Mouse (Mus musculus): ENCODE results near the gene Dpp9. TPM values are rescaled to one million over a fixed set of nuclear protein-coding genes. Genes with fewer than 3 reads are reported as not detected.
"Not testable (repeated sequence)": the region's sequence is repeated elsewhere in the genome, so short reads cannot be mapped to it uniquely, and the experiment has no call there.

Dpp9 gene
- total RNA-seq (2021): 10 to 100 TPM; 43.8 to 44.8 TPM

DNA sequence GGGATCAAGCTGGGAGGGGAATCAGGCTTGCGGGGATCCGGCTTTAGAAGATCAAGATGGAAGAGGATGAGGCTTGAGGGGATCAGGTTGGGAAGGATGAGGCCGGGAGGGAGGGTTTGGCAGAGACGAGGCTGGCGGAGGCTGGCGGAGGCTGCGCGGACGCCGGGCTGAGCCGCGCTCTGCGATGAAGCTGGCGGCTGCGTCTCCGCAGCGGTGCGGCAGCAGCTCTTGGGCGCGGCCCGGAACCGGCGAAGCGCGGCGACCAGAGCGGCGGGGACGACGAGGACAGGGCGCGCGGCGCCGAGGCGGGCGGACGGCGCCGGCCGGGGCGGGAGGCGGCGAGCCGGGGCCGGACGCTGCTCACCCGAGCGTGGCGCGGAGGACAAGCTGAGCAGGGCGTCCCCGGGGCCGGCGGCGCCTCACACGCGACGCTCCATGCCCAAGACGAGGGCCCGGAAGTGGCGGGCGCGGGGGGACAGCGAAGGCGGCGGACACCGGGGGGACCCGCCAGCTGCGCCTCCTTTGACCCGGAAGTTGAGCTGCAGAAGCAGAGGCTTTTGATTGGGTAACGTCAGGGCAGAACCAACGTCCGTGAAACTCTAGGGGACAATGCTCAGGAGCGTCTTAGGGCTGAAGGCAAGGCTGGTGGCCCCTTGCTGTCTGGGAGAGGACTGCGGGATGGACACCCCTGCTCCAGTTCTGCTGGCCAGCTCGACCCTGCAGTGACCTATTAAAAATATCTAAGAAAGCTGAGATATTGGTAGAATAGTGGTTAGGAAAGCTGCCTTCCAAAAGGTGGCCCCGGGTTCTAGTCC is at the start of gene Dpp9:
Dpp9 (minus strand) TSS at position 529 of the 815 bp plus-strand sequence.
- intact Hi-C loops (cut with DNase I): loop anchor here (5.0 kb wide), 1 partner anchor 34 kb away; no protein-coding TSS in a partner anchor
- DNase-seq (ENCODE audit: extremely low spot score in 1 of 2, low spot score in 2 of 2): peak; percentile 94

DNA sequence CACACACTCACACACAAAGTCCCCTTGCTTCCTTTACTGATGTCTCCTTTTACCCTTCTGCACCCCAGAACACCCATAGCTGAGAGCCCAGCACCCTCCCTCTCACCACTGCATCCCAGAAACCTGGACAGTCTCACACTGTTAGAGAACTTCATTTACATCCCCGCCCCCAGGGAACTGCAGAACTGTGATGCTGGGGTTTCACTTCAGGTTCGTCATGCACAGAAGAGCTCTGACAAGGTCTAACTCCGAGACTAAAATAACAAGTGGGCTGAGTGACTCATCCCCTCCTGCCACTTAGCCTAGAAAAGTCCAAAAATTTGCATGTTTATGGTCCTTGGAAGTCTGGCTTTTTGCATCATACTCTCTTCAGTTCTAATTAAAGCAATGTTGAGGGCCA is 47.6 kb upstream of the Dpp9 start:
- intact Hi-C loops (cut with DNase I): no loop called here
- DNase-seq (ENCODE audit: extremely low spot score in 1 of 2, low spot score in 2 of 2): peak in 1 of 2 experiments; percentile 56

DNA sequence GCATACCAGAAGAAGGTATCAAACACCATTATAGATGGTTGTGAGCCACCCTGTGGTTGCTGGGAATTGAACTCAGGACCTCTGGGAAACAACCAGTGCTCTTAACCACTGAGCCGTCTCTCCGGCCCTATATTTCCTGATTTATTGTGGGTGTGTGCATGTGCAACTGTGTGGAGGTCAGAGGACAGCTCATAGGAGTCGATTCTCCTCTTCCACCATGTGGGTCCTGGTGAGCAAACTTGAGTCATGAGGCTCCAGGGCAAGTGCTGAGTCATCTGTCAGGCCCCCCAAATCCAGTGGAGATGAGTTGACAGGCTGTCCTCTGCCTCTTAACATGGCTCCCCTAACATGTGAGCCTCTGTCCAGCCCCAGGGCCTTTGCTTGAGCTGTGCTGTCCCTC is 47.2 kb upstream of the Dpp9 start:
- no peak for DNase-seq (ENCODE audit: extremely low spot score in 1 of 2, low spot score in 2 of 2)
- intact Hi-C loops (cut with DNase I): no loop called here

DNA sequence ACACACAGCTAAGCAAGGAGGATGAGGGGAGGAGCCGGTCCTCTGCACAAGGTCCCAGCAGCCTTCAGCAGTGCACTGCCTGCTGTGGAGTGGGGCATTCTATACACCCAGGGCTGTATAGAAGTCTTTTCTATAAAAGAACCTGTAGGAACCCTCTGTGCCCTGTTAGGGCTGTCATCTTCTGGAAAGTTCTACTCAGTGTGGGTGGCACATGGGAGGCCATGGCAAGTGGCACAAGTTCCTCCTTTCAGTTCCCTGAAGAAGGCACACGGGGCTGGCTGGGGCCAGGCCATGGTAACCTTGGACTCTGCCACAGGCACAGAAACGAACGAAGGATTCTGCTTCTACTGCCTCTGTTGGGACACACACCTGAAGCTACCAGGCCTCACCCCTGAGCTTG is 46.3 kb upstream of the Dpp9 start:
- no peak for DNase-seq (ENCODE audit: extremely low spot score in 1 of 2, low spot score in 2 of 2)
- intact Hi-C loops (cut with DNase I): no loop called here

DNA sequence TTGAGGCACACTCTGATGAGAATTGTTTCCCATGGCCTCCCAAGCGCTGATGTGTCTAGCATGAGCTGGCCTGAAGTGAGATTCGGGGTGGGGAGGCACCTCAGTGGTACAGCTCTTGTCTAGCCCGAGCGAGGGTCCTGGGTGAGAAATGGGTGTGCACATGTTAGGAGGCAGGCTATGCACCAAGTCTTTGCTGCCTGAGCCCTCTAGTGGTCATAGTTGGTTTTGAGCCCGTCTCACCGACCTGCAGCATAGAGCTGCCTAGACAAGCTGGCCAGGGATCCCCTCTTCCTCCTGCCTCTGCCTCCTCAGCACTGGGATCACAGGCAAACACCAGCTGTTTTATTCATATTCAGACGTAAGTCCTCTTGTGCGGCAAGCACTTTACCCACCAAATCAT is 45.3 kb upstream of the Dpp9 start:
- peak; percentile 74 to 84 for DNase-seq (ENCODE audit: extremely low spot score in 1 of 2, low spot score in 2 of 2)
- intact Hi-C loops (cut with DNase I): no loop called here

DNA sequence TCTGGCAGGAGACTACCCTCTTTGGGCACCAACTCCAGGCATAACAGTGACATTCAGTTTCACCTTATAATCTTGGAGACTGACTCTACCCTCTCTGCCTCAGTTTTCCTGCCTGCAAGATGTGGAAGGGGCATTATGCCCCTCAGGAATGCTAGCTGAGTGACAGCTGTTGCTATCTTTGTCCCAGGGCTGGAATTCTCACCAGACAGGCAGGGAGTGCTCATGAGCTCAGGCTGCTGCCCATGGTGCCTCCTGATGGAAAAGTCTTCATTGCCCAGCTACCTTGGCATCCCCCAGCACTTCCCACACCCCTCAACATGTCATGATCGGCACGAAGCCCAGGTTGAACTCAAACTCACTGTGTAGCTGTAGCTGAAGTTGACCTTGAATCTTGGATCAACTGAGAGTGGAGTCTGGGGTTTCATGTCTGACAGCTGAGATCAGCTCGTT is 44.0 kb upstream of the Dpp9 start:
- intact Hi-C loops (cut with DNase I): no loop called here

DNA sequence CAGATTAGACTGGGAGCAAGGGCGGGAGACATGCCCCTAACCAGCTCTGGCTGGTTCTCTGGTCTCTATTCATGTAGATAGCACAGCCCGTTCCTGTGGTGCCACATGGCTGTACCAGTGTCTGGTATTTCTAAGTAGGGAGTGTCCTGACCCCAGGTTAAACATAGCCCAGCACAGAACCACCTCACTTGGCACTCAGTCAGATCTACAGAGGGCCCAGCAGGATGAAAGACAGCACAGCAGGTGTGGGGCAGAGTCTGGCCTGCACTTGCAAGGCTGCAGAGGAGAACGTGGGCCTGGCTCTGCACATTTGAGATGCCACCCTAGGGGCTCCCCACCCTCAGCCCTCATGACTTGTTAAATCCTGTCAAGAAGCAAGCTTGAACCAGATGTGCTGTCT is 42.5 kb upstream of the Dpp9 start:
- intact Hi-C loops (cut with DNase I): no loop called here
- DNase-seq (ENCODE audit: extremely low spot score in 1 of 2, low spot score in 2 of 2): no peak

More for the DNA sequence above, 44.0 kb upstream of the Dpp9 start:
- no peak for DNase-seq (ENCODE audit: extremely low spot score in 1 of 2, low spot score in 2 of 2)

DNA sequence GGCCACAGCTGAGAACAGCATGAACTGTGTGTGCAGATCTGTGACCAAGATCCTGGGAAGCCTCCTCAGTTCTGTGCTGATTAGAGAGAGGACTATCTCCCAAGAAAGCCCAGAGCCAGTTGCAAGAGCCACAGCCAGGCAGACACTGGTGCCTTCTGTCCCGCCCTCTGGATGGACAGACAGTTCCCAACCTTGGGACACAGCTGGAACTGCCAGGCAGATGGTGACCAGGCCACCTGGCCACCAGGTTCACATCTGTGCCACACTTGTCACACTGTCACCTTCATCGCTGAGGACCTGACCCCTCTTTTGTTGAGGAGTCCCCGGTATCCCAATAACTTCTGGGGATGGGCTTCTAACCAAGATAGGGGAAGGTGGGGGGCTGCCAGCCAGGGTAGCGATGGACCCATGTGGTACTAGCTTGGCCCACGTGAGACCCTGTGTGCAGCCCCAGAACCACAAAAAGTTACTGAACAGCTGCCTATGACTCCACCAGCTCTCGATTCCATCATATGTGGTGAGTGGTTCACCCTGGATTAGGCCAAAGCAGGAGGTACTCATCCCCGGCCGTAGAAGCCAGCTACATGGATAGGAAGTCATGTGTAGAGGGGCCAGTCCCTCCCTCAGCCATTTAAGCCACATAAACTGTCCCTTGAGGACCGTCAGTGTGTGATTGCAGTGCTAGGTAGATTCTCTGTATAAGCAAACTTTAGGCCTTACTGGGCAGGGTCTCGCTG is 40.8 kb upstream of the Dpp9 start:
- no peak for DNase-seq (ENCODE audit: extremely low spot score in 1 of 2, low spot score in 2 of 2)
- intact Hi-C loops (cut with DNase I): no loop called here

DNA sequence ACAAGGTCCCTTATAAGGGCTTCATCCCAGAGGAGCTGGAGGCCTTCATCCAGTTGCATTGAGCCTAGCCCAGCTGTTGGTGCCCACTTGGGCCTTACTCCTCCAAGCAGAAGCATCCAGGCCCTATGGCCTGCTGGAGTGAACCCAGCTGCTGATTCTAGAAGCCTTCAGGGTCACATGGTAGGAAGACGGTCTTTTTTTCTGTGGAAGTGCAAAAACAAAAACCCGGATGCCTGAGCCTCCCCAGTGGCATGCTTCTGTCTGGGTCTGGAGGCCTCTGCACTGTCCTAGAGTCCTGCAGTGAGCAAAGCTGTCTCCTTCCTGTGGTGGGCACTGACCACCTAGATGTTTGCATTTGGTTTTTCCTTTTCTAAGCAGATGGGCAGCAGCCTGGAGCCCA is 40.1 kb upstream of the Dpp9 start:
- DNase-seq (ENCODE audit: extremely low spot score in 1 of 2, low spot score in 2 of 2); intact Hi-C loops (cut with DNase I): not testable (repeated sequence)

DNA sequence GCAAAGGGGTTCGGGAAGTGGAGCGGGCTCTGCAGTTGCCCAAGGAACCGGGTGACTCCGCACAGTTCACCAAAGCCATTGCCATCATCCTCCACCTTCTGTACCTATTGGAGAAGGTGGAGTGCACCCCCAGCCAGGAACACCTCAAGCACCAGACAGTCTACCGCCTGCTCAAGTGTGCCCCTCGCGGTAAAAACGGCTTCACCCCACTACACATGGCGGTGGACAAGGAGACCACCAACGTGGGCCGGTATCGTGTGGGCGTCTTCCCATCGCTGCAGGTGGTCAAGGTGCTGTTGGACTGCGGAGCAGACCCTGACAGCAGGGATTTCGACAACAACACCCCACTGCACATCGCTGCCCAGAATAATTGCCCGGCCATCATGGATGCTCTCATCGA is 39.6 kb upstream of the Dpp9 start:
- DNase-seq (ENCODE audit: extremely low spot score in 1 of 2, low spot score in 2 of 2); intact Hi-C loops (cut with DNase I): not testable (repeated sequence)

DNA sequence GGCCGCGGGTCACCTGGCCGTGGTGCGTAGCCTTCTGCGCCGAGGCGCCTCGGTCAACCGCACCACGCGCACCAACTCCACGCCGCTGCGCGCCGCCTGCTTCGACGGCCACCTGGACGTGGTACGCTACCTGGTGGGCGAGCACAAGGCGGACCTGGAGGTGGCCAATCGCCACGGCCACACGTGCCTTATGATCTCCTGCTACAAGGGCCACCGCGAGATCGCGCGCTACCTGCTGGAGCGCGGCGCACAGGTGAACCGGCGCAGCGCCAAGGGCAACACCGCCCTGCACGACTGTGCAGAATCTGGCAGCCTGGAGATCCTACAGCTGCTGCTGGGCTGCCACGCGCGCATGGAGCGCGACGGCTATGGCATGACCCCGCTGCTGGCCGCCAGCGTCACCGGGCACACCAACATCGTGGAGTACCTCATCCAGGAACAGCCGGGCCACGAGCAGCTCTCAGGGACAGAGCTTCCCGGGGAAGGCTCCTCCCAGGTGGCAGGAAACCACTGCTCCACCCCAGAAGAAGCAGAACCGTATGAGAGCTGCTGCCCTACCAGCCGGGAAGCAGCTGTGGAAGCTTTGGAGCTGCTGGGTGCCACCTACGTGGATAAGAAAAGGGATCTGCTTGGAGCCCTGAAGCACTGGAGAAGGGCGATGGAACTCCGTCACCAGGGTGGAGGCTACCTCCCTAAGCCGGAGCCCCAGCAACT is 38.6 kb upstream of the Dpp9 start:
- DNase-seq (ENCODE audit: extremely low spot score in 1 of 2, low spot score in 2 of 2): peak in 1 of 2 experiments; percentile 55
- intact Hi-C loops (cut with DNase I): no loop called here

DNA sequence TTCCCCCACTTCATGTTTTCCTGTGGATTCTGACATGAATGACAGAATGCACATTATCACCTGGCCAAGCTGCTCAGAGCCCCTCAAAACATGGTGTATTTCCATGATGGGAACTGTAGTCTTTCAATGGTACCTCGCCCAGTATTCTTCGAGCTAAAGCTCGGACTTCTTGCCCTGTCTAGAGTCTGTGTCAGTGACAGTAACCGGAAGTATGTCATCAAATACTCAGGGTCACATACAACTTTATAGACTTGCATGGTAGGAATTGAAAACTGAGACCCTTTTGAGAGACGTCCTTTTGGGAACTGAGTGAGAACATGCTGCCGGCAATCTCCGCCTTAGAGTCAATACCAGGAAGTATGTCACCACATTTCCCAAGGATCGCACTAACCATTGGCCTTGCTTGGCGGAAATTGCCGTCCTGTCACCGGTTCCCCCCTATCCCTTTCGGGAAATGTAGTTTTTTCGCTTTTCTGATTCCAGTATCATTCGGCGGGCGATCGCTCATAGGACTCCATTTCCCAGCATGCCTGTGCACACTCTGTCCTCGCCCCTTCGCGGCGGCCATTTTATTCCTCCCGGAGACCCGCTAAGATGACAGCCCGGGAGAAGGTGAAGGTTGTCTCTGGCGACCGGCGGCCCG is 37.7 kb upstream of the Dpp9 start, which contains the start of gene Fem1a:
Fem1a (plus strand) TSS at position 572 of the 643 bp plus-strand sequence.
- DNase-seq (ENCODE audit: extremely low spot score in 1 of 2, low spot score in 2 of 2): peak; percentile 95 to 98
- intact Hi-C loops (cut with DNase I): no loop called here

DNA sequence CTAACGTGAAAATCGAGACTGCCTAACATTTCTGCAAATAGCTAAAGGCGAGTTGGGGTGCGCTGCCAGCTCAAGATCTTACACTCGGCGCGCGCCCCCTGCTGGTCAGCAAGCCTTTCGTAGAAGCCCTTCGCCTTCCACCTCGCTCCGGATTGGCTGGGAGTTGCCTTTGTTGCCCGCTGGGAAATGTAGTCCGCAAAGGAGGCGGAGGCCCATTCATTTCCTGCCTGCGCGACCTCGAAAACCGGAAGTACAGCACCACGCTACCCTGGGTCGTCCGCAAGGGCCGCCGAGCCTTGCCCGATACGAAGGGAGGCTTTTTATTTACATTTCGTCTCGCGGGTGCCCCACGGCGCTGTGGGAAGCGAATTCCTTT is 37.1 kb upstream of the Dpp9 start:
- DNase-seq (ENCODE audit: extremely low spot score in 1 of 2, low spot score in 2 of 2): peak; percentile 99
- intact Hi-C loops (cut with DNase I): no loop called here

DNA sequence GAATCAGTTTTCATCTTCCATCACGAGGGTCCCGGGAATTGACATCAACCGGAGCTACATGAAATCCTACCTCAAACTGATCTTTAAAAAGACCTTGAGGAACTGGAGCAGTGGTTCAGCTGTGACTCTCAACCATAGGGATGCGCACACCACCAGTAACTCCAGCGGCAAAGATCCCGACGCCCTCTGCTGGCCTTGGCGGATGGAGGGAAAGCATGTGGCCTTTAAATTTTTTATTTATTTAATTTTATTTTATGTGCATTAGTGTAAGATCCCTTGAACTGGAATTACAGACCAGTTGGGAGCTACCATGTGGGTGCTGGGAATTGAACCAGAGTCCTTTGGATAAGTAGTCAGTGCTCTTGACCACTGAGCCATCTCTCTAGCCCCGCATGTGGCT is 36.7 kb upstream of the Dpp9 start:
- DNase-seq (ENCODE audit: extremely low spot score in 1 of 2, low spot score in 2 of 2): peak; percentile 62 to 74
- intact Hi-C loops (cut with DNase I): no loop called here

DNA sequence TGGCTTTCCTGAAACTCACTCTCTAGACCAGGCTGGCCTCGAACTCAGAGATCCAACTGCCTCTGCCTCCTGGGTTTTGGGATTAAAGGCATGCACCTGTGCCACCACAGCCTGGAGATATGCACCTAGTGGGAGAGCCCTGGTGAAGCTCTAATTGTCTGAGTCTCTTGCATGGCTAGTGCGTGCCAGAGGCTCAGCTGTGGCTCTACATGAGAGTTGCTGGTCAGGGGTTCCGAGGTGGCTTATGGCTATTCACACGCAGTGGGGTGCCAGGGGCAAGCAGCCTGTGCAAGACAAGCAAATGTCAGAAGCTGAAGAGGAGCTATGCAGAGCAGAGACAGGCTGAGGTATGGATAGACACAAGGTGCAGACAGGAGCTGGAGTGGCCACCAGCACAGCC is 36.0 kb upstream of the Dpp9 start:
- DNase-seq (ENCODE audit: extremely low spot score in 1 of 2, low spot score in 2 of 2): no peak
- intact Hi-C loops (cut with DNase I): loop anchor here (5.0 kb wide), 2 partner anchors 37 to 122 kb away; partner anchors contain the start of gene Dpp9

DNA sequence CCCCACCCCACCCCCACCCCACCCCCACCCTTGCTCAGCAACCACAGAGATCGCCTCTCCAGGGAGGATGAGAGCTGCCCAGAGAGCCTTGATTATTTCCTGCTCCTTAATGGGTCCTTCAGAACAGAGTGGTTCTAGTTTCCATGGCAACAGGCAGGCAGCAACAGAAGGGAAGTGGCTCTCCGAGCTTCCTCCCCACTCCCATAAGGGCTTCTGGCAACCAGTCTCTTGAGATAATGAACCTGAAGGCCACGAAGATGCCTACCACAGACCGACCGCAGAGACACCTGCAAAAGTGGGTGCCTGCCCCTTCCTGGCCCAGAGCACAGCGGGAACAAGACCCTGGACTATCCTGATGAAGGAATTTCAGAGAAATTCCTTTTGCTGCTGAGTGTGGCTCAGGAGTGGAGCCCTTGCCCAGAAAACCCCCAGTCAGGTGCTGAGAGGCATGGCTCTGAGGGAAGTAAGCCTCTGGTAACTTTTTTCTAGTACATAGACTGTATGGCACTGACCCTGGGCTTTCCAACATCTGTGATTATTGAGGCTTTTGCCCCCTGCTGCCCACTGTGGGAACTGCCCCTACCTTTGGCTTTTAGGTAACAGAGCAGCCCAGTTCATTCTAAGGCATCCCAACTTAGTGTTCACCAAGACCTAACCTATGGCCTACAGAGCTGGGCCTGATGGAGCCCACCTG is 32.6 kb upstream of the Dpp9 start:
- intact Hi-C loops (cut with DNase I): loop anchor here (5.0 kb wide), 2 partner anchors 34 to 119 kb away; partner anchors contain the start of gene Dpp9
- DNase-seq (ENCODE audit: extremely low spot score in 1 of 2, low spot score in 2 of 2): peak; percentile 70 to 78

DNA sequence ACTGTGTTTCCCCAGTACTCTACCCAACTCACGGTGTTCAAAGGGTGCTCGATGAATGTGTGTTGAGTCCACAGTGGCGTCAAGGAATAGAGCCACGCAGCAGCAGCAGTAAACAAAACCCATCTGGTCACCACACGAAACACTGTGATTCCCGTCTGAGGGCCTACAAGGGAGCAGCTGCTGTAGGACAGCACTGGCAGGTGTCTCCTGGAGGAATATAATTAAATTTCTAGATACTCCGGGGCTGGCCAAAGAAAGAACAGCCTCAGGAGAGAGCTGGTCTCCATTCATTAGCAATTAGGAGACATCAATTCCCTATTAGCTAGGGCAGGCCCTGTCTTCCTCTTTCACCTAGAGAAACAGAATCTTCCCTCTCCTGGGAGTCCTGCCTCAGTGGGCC is 26.9 kb upstream of the Dpp9 start:
- no peak for DNase-seq (ENCODE audit: extremely low spot score in 1 of 2, low spot score in 2 of 2)
- intact Hi-C loops (cut with DNase I): no loop called here
